Mouse (Mus musculus) spleen, postnatal 10 days (tissue): ENCODE results near the gene AW011738.

Experiments
- DNase-seq, 2 experiments: peaks; one replicate each; pipeline ENCODE4 v3.0.0; 2021 to 2022; ENCODE audit warnings: low spot score in 2 of 2

AW011738 gene

GRCm38 (mm10) chr4:156197829-156198205 lies 5.3 kb upstream of the AW011738 start:
- DNase-seq, result peak; percentile 85 to 93

- no peak for DNase-seq
These were observed 2.3 kb upstream of the AW011738 start, which contains the start of gene Isg15 for GRCm38 (mm10) chr4:156200623-156201475. Gene Isg15 (minus strand): TSS chr4:156200818.

- DNase-seq, result peak; percentile 41 to 50
These were observed 626 bp upstream of the AW011738 start for GRCm38 (mm10) chr4:156202462-156202893.

- DNase-seq, result peak; percentile 51 to 52
These were observed 468 bp downstream of the AW011738 start for GRCm38 (mm10) chr4:156203413-156204131.

- no peak for DNase-seq
These were observed 5.8 kb downstream of the AW011738 start for GRCm38 (mm10) chr4:156208872-156209271.

GRCm38 (mm10) chr4:156209963-156210635 lies 7.0 kb downstream of the AW011738 start:
- DNase-seq, result no peak

GRCm38 (mm10) chr4:156213134-156213533 lies 10.0 kb downstream of the AW011738 start:
- no peak for DNase-seq

- no peak for DNase-seq
These were observed 12.5 kb downstream of the AW011738 start, which contains the start of gene Perm1 for GRCm38 (mm10) chr4:156215649-156216048. Gene Perm1 (plus strand): TSS chr4:156215868.

GRCm38 (mm10) chr4:156216196-156216595 lies 13.1 kb downstream of the AW011738 start:
- DNase-seq, result no peak

- DNase-seq, result no peak
These were observed 14.0 kb downstream of the AW011738 start for GRCm38 (mm10) chr4:156217022-156217669.

- no peak for DNase-seq
These were observed 14.7 kb downstream of the AW011738 start for GRCm38 (mm10) chr4:156217838-156218237.

- DNase-seq, result no peak
These were observed 16.8 kb downstream of the AW011738 start for GRCm38 (mm10) chr4:156219936-156220335.

- DNase-seq, result no peak
These were observed 21.2 kb downstream of the AW011738 start for GRCm38 (mm10) chr4:156224276-156224675.

GRCm38 (mm10) chr4:156227752-156228392 lies 24.8 kb downstream of the AW011738 start:
- DNase-seq, result no peak

- no peak for DNase-seq
These were observed 25.4 kb downstream of the AW011738 start for GRCm38 (mm10) chr4:156228393-156229024.

- DNase-seq, result peak in 1 of 2 experiments; percentile 52
These were observed 31.0 kb downstream of the AW011738 start for GRCm38 (mm10) chr4:156234021-156234501.

- peak; percentile 75 to 85 for DNase-seq
These were observed 31.7 kb downstream of the AW011738 start, which contains the start of gene Plekhn1 for GRCm38 (mm10) chr4:156234701-156235213. Gene Plekhn1 (minus strand): TSS chr4:156234857.

- peak in 1 of 2 experiments; percentile 55 for DNase-seq
These were observed 32.3 kb downstream of the AW011738 start for GRCm38 (mm10) chr4:156235360-156235770.

GRCm38 (mm10) chr4:156235808-156236533 lies 32.9 kb downstream of the AW011738 start, which contains the start of gene Noc2l:
Gene Noc2l (plus strand): TSS chr4:156236010.
- peak; percentile 83 to 97 for DNase-seq
